Mouse (Mus musculus) heart, embryonic 12.5 days (tissue): Measurements from ENCODE around the gene Cldn7. TPM values are rescaled to one million over a fixed set of nuclear protein-coding genes. Genes with fewer than 3 reads are reported as not detected.

Experiments used
- ATAC-seq: fragments of 200-750 bp; cut with Nextera tagmentation; 2 replicates; pipeline ENCODE4 v1.8.0; 2017; ENCODE audit warnings: moderate TSS enrichment, moderate library complexity; ENCODE audit not compliant: insufficient number of reproducible peaks, low FRiP score
- H3K27ac ChIP-seq: fragments of 300-500 bp; sonication (generic); 2 replicates; pipeline ENCODE4 v1.5.1; 2016; ENCODE audit warnings: mild to moderate bottlenecking, moderate library complexity; ENCODE audit not compliant: poor library complexity, severe bottlenecking
- H3K27me3 ChIP-seq: fragments of 300-500 bp; sonication (generic); replicated peaks from 2 replicates; pipeline ENCODE4 v1.6.1; 2016; ENCODE audit warnings: mild to moderate bottlenecking, moderate library complexity
- H3K36me3 ChIP-seq: fragments of 300-500 bp; sonication (generic); 2 replicates; pipeline ENCODE4 v1.6.1; 2016; ENCODE audit warnings: mild to moderate bottlenecking, moderate library complexity
- H3K4me1 ChIP-seq: fragments of 300-500 bp; sonication (generic); replicated peaks from 2 replicates; pipeline ENCODE4 v1.6.1; 2016; ENCODE audit warnings: mild to moderate bottlenecking
- H3K4me2 ChIP-seq: fragments of 300-500 bp; sonication (generic); 2 replicates; pipeline ENCODE4 v1.6.1; 2016; ENCODE audit warnings: mild to moderate bottlenecking, moderate library complexity
- H3K4me3 ChIP-seq: fragments of 300-500 bp; sonication (generic); 2 replicates; pipeline ENCODE4 v1.5.1; 2016; ENCODE audit warnings: mild to moderate bottlenecking
- H3K9ac ChIP-seq: fragments of 300-500 bp; sonication (generic); 2 replicates; pipeline ENCODE4 v1.6.1; 2016; ENCODE audit warnings: mild to moderate bottlenecking, moderate library complexity
- H3K9me3 ChIP-seq: fragments of 300-500 bp; sonication (generic); replicated peaks from 2 replicates; pipeline ENCODE4 v1.6.1; 2016; ENCODE audit warnings: mild to moderate bottlenecking, moderate library complexity
- WGBS: fragments of 180-500 bp; shearing (Covaris S2); methylation state at CpG from one replicate; pipeline ENCODE4 v1.1.7; 2016; 5-methylcytosine and 5-hydroxymethylcytosine counted together
- polyA plus RNA-seq: library from polyadenylated mRNA; unstranded; fragments of >200 nt; fragmentation: Nextera tagmentation; extraction: Ambion mirVana; gene quantifications from 2 replicates; pipeline ENCODE4 v1.2.1, GENCODE M21; 2016

Gene Cldn7
- polyA plus RNA-seq, 1 experiment from 2014 or later = 2.1 TPM

DNA sequence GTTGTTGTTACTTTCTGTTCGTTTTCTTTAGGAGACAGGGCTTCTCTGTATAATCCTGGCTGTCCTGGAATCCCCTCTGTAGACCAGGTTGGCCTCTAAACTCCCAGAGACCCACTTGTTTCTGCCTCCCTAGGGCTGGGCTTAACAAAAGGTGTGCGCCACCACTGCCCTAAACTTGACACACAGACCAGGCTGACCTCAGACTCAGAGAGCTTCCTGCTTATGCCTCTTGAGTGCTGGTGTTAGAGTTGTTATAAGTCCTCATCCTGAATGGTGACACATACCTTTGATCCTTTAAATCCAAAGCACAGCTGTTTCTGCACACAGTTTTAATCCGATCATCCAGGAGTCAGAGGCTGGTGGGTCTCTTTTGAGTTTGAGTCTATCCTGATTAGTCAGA, 28.4 kb downstream of the Cldn7 start:
- peak overlapping the region; percentile 66 for H3K9ac ChIP-seq
- no peak overlapping the region; the same call in 1 of the 2 replicates for H3K27ac ChIP-seq
- WGBS = 86% methylated on average over 3 of the region's 3 CpGs
- no peaks in the 10 kb centered on the region for H3K27me3 ChIP-seq
- peaks cover 47% of the 10 kb centered on the region for H3K36me3 ChIP-seq
- peak overlapping the region; percentile 74 for H3K4me2 ChIP-seq
- peak overlapping the region; percentile 70 for H3K4me3 ChIP-seq
- no peaks in the 10 kb centered on the region for H3K9me3 ChIP-seq
- no peak for ATAC-seq
- peaks cover 27% of the 10 kb centered on the region for H3K4me1 ChIP-seq

DNA sequence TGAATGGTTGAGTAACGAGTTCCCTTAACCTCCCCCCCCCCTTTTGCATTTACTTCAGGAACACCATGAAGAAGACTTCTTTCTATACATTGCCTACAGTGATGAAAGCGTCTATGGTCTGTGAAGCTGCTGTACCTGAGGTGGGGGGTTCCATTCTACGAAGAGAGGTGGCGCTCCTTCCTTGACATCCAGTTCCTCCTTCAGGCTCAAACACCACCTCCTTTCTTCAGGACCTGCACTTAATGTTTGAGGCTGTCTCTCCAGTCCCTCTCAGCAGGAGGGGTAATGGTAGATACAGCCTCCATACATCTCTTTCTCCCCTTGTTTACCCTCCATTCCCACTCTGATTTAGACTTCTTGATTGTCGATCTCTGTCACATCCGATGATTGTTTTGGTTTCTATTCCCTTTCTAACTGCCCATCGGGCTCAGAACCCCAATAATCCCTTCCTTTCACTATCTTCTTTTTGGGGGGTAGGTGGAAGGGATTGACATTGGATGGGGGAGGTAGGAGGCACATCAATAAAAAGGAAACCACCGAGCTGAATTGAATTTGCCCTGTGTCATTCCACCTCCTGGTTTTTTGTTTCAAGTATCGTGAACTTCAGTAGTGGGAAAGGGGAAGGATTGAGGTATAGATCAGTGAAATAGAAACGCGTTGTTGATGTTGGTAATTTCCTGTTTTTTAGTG, 30.0 kb downstream of the Cldn7 start:
- Histone ChIP-seq H3K27me3 (no peaks in the 10 kb centered on the region), H3K4me3 (no peak overlapping the region; the same call in 1 of the 2 replicates), H3K9me3 (no peaks in the 10 kb centered on the region), H3K9ac (no peak overlapping the region), H3K4me1 (peaks cover 33% of the 10 kb centered on the region), H3K36me3 (peaks cover 47% of the 10 kb centered on the region), H3K4me2 (no peak overlapping the region), H3K27ac (no peak overlapping the region)
- ATAC-seq = no peak
- WGBS = 84% methylated on average over 11 of the region's 11 CpGs

DNA sequence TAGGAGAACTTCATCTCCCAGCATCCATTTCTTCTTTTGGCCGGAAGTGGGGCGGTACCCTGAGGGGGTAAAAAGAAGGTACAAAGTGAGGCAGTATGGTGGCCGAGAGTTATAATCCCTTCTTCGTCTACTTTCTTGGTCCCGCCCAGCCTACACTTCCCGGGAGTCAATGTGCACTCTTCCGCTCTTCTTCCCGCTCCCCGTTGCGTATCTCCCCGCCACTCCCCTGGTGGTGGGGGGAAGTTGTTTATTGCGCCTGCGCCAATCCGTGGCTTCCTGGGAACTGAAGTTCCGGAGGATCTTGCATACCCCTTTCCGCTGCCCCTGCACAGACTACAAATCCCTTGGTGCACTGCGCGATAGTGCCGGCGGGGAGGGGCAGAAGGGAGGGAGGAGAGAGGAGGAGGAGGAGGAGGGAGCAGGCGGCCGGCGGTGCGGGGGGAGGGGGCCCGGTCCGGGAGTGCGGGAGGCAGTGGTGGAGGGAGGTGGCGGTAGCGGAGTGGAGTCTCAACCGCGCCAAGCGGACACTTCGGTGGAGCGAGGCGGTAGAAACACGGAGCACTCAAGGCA, 30.9 kb downstream of the Cldn7 start, which contains the start of gene Phf23:
Gene Phf23, plus strand, starts transcription at position 387 of the 570 bp plus-strand sequence.
- WGBS = under 1% methylated on average over 36 of the region's 36 CpGs
- peak within 1 kb of the TSS; percentile 99 for H3K4me3 ChIP-seq
- peak within 1 kb of the TSS; percentile 99 for H3K27ac ChIP-seq
- peak within 1 kb of the TSS; percentile 100 for H3K9ac ChIP-seq
- no peaks in the 10 kb centered on the region for H3K9me3 ChIP-seq
- peaks cover 33% of the 10 kb centered on the region for H3K4me1 ChIP-seq
- no peaks in the 10 kb centered on the region for H3K27me3 ChIP-seq
- peaks cover 44% of the 10 kb centered on the region for H3K36me3 ChIP-seq
- ATAC-seq = peak; percentile 76
- H3K4me2 ChIP-seq = peak within 1 kb of the TSS; percentile 69

DNA sequence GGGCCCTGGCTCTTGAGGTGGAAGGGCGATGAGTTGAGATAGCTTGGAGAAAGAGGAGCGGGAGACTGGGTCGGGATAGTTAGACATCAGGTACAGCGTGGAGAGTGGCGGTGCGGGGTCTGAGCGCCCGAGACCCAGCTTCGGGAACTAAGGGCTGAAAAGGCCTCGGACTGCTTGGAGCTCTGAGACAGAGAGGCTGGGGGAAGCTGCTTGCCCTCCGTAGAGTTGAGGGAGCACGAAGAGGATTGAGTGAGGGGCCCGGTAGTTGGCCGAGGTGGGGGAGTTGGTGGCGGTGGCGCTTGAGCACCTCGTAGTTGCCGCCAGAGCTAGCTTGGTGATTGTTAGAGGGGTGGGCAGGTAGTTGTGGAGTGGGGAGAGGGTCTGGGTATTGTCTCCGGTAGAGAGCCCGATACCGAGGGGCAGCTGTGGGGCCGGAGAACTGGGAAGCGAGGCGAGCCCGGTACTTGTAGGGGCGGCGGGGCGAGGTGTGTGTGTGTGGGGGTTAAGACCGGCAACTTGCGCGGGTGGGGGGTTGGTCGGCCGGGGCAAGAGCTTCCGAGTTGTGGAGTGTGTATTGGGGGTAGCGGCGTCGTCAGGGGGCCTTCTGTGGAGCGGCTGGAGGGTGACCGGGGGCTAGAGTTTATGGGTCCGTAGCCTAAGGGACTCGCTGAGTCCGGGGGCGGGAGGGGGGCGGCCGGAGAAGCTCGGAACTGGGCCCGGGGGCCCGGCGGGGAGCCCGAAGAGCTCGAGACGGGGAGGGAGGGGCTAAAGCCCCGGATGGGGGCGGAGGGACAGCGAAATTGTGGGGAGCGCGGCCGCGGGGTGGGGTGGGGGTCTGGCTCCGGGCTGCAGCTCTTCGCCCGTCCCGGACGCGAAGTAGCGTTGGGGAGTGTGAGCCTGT, 31.8 kb downstream of the Cldn7 start:
- H3K9ac ChIP-seq = peak overlapping the region; percentile 100
- H3K27ac ChIP-seq = peak overlapping the region; percentile 99
- H3K36me3 ChIP-seq = peaks cover 44% of the 10 kb centered on the region
- WGBS = under 1% methylated on average over 58 of the region's 66 CpGs
- H3K9me3 ChIP-seq = no peaks in the 10 kb centered on the region
- H3K4me2 ChIP-seq = peak overlapping the region; percentile 69
- peak; percentile 13; the same call in 1 of the 2 replicates for ATAC-seq
- H3K4me1 ChIP-seq = peaks cover 34% of the 10 kb centered on the region
- H3K4me3 ChIP-seq = peak overlapping the region; percentile 99
- no peaks in the 10 kb centered on the region for H3K27me3 ChIP-seq

DNA sequence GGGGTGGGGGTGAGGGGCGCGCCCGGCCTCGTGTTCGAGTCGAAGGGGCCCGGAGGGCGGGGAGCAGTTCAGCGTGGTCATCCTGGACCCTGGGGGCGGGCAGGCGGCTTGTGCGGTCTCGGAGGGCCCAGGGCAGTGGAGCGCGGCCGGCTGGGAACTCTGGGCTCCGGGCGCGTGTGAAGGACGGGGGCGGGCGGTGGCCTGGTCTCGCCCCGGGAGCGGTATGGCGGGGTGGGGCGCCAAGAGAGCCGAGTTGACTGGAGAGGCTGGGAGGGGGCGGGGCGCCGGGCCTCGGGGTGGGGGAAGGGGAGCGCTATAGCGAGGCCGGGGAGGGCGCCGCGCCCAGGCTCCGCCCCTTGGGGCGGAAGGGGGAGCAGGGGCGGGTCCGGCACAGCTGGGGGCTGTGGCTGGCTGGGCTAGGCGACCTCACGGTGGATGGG, 32.5 kb downstream of the Cldn7 start:
- Histone ChIP-seq H3K27ac (peak overlapping the region; percentile 99), H3K9ac (peak overlapping the region; percentile 100), H3K4me3 (peak overlapping the region; percentile 99), H3K27me3 (no peaks in the 10 kb centered on the region), H3K9me3 (no peaks in the 10 kb centered on the region), H3K4me2 (peak overlapping the region; percentile 69), H3K36me3 (peaks cover 44% of the 10 kb centered on the region), H3K4me1 (peaks cover 41% of the 10 kb centered on the region)
- peak; percentile 82 for ATAC-seq
- 1% methylated on average over 42 of the region's 44 CpGs for WGBS

DNA sequence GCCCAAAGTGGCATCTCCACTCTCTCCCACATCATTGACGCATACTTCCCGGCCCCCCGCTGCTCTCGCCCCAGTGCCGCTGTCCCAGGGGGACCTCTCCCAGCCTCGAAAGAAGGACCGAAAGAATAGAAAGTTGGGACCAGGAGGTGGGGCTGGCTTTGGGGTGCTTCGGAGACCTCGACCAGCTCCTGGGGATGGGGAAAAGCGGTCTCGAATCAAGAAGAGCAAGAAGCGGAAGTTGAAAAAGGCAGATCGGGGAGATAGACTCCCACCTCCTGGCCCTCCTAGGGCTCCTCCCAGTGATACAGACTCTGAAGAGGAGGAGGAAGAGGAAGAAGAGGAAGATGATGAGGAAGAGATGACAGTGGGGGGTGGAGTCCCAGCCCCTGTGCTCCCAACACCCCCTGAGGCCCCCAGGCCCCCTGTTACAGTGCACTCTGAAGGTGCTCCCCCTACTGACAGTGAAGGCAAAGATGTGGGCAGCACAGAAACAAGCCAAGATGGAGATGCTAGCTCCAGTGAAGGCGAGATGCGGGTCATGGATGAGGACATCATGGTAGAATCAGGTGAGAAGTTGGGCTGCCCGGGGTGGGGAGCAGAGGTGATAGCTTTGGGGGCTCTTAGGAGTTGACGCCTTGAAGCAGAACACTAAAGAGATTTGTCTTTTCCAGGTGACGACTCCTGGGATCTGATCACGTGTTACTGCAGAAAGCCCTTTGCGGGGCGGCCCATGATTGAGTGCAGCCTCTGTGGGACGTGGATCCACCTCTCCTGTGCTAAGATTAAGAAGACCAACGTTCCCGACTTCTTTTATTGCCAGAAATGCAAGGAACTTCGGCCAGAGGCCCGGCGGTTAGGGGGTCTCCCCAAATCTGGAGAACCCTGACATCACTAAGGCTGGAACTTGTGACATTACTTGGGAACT, 34.2 kb downstream of the Cldn7 start:
- Histone ChIP-seq H3K27ac (no peak overlapping the region), H3K4me3 (no peak overlapping the region), H3K27me3 (no peaks in the 10 kb centered on the region), H3K4me2 (no peak overlapping the region), H3K4me1 (peaks cover 48% of the 10 kb centered on the region), H3K36me3 (peaks cover 35% of the 10 kb centered on the region), H3K9me3 (no peaks in the 10 kb centered on the region), H3K9ac (no peak overlapping the region)
- ATAC-seq = no peak
- WGBS = 90% methylated on average over 27 of the region's 27 CpGs

DNA sequence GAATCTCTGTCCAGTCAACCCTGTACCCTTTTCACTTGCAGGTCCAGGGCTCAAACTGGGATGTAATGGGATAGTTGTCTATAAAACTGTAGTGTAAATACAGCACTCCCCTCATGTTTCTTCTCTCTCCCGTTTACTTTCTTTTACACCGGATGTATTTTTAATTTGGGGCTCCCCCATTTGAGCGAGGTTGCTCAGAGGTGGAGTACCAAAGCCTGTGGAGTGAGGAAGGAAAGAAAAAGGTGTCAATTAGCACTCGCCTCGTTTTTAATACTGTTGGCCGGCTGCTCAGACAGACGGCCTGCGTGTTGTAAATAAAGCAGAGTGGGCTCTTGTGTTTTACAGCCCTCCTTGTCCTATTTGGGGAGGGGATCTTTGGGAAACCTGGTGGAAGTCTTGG, 35.1 kb downstream of the Cldn7 start:
- ATAC-seq = no peak
- Histone ChIP-seq H3K4me2 (peak overlapping the region; percentile 85), H3K4me1 (peaks cover 51% of the 10 kb centered on the region), H3K27me3 (no peaks in the 10 kb centered on the region), H3K9ac (no peak overlapping the region), H3K9me3 (no peaks in the 10 kb centered on the region), H3K4me3 (no peak overlapping the region), H3K27ac (peak overlapping the region; percentile 96; the same call in 1 of the 2 replicates), H3K36me3 (peaks cover 30% of the 10 kb centered on the region)
- 82% methylated on average over 8 of the region's 8 CpGs for WGBS

DNA sequence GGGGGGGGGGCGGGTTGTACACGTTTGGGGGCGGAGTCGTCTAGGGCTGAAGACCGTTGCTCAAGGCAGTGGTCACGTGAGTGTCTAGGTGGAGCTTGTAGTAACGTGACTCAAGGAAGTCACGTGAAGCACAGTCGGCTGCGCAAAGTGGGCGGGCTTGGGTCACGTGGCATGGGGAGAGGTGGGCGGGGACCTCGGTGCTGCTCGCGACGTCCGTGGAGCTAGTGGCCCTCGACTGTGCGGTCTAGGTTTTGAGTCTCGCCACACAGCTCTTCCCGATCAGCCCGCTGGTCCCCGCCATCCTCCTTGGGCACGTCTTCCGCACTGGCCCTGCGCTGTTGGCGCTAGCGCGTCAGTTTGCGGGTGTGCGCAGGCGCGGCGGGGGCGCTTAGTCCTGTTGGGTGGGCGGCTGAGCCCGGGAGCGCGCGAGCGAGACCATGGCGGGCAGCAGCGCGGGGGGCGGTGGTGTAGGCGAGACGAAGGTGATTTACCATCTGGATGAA, 35.9 kb downstream of the Cldn7 start, which contains the start of gene Dvl2:
Gene Dvl2, plus strand, starts transcription at position 200 of the 503 bp plus-strand sequence.
- under 1% methylated on average over 47 of the region's 48 CpGs for WGBS
- Histone ChIP-seq H3K36me3 (peaks cover 36% of the 10 kb centered on the region), H3K4me1 (peaks cover 49% of the 10 kb centered on the region)

DNA sequence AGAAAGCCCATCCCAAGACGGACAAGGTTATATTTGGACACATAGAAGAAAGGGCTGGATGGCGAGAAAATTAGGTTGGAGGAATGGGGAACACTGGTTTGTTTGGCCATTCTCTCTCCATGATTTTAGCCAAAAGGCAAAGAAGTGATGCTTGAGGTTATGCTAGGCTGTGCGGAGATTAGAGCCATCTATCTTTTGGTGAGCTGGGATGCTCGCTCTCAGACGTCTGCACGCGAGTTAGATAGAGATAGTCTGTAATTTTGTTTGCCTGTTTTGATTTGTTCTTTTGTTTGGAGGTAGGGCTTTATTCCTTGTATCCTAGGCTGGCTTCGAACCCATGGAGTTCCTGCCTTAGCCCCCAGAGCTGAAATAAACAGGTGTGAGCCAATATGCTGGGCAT, 36.6 kb downstream of the Cldn7 start:
- WGBS = 6% methylated on average over 8 of the region's 8 CpGs
- no peaks in the 10 kb centered on the region for H3K9me3 ChIP-seq
- peaks cover 43% of the 10 kb centered on the region for H3K36me3 ChIP-seq
- peaks cover 49% of the 10 kb centered on the region for H3K4me1 ChIP-seq
- peak overlapping the region; percentile 96 for H3K27ac ChIP-seq
- H3K4me2 ChIP-seq = peak overlapping the region; percentile 85
- ATAC-seq = no peak
- peak overlapping the region; percentile 91 for H3K9ac ChIP-seq
- peak overlapping the region; percentile 74 for H3K4me3 ChIP-seq
- no peaks in the 10 kb centered on the region for H3K27me3 ChIP-seq

More for the DNA sequence above, 35.9 kb downstream of the Cldn7 start, which contains the start of gene Dvl2:
- Histone ChIP-seq H3K9me3 (no peaks in the 10 kb centered on the region), H3K27ac (peak within 1 kb of the TSS; percentile 96), H3K9ac (peak within 1 kb of the TSS; percentile 91), H3K4me3 (peak within 1 kb of the TSS; percentile 74), H3K4me2 (peak within 1 kb of the TSS; percentile 85), H3K27me3 (no peaks in the 10 kb centered on the region)
- peak; percentile 78 for ATAC-seq

DNA sequence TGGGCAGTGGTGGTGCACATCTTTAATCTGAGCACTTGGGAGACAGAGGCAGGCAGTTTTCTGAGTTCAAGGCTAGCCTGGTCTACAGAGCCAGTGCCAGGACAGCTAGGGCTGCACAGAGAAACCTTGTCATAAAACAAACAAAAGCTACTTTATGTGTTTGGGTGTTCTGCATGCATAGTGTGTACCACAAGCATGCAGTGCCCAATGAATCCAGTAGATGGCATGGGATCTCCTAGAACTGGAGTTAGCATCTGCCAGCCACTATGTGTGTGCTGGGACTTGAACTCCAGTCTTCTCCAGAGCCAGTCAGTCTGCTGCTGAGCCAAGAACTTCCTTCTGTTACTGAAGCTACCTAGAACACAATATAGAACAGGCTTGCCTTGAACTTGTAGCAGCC, 37.3 kb downstream of the Cldn7 start:
- peak overlapping the region; percentile 74 for H3K4me3 ChIP-seq
- no peak overlapping the region for H3K9ac ChIP-seq
- no peaks in the 10 kb centered on the region for H3K27me3 ChIP-seq
- no peak overlapping the region for H3K27ac ChIP-seq
- no peaks in the 10 kb centered on the region for H3K9me3 ChIP-seq
- peak overlapping the region; percentile 85 for H3K4me2 ChIP-seq
- H3K4me1 ChIP-seq = peaks cover 49% of the 10 kb centered on the region
- no peak for ATAC-seq
- peaks cover 50% of the 10 kb centered on the region for H3K36me3 ChIP-seq
